Mouse (Mus musculus): ENCODE results near the gene Tmem121b.

- TF ChIP-seq CTCF (IDR thresholded peaks at IDR 0.05; ENCODE audit: low read depth) = no peak
- no peak for TF ChIP-seq EP300 (IDR thresholded peaks at IDR 0.05; ENCODE audit: low read depth)
These were observed 32.4 kb downstream of the Tmem121b start for GRCm38 (mm10) chr6:120461217-120461616.
